Mouse (Mus musculus) CD4-positive, CD25-positive, alpha-beta regulatory T cell (primary cell): ENCODE data around the gene Gpr63. TPM values are rescaled to one million over a fixed set of nuclear protein-coding genes. Genes with fewer than 3 reads are reported as not detected.

Experiments
- polyA plus RNA-seq: library from polyadenylated mRNA; unstranded; fragments of 100-300 nt; shearing (Covaris generic); gene quantifications from one replicate; pipeline ENCODE4 v1.2.1, GENCODE M21; 2017

Gpr63 gene
- polyA plus RNA-seq: not detected

GRCm38 (mm10) chr4:24966299-24966991 is at the start of gene Gpr63:
Gene Gpr63, plus strand, starts transcription at chr4:24966407.

Other genes starting within 250 kb of the Gpr63 start
- gene Klhl32, start 115.3 kb upstream of the Gpr63 start, polyA plus RNA-seq: 0.08 TPM
- gene Ndufaf4, start 68.3 kb upstream of the Gpr63 start, polyA plus RNA-seq: 32.0 TPM